Mouse (Mus musculus) E14TG2a.4 (cell line): ENCODE results near the gene Mef2c.

Experiments used
- CTCF ChIP-seq: conservative IDR thresholded peaks from 2 replicates; pipeline ENCODE4 v1.5.1; 2014; ENCODE audit warnings: low read length
- NANOG ChIP-seq: IDR thresholded peaks from 2 replicates; pipeline ENCODE4 v1.6.1; 2014; ENCODE audit warnings: borderline replicate concordance, low read length, mixed read lengths

GRCm38 (mm10) chr13:83484721-83485369 is 19.0 kb upstream of the Mef2c start:
- TF ChIP-seq CTCF = no peak
- TF ChIP-seq NANOG = no peak
